Mouse (Mus musculus): ENCODE measurements around the gene Ect2l. TPM values are rescaled to one million over a fixed set of nuclear protein-coding genes. Genes with fewer than 3 reads are reported as not detected.

Ect2l gene
- 0.23 and 0.48 TPM in 2 replicates for polyA plus RNA-seq (2016; fragmentation: Nextera tagmentation; extraction: Ambion mirVana)

- H3K4me3 ChIP-seq, result no peak within 1 kb of the TSS
- no peak within 1 kb of the TSS for H3K27ac ChIP-seq
- no peaks in the 10 kb centered on the region for H3K36me3 ChIP-seq
- ATAC-seq (ENCODE audit: low FRiP score), result peak; percentile 56; the same call in 1 of the 2 replicates
- 11% methylated on average over 11 of the region's 11 CpGs for WGBS
- no peak within 1 kb of the TSS for H3K9ac ChIP-seq
- H3K27me3 ChIP-seq, result no peaks in the 10 kb centered on the region
- peak within 1 kb of the TSS; percentile 33 for H3K4me2 ChIP-seq (replicated peaks)
- H3K4me1 ChIP-seq, result 0 out of 2 replicates have a peak, but pooled peaks cover 4% of the 10 kb centered on the region
- no peaks in the 10 kb centered on the region for H3K9me3 ChIP-seq (replicated peaks)
Measured at GRCm38 (mm10) chr10:18210726-18211125, at the start of gene Ect2l. Gene Ect2l, minus strand, starts transcription at chr10:18210890.

GRCm38 (mm10) chr10:18251345-18251744 lies 40.7 kb upstream of the Ect2l start:
- Histone ChIP-seq H3K9me3 (replicated peaks) (no peaks in the 10 kb centered on the region), H3K9ac (no peak overlapping the region), H3K27me3 (no peaks in the 10 kb centered on the region), H3K4me1 (no peaks in the 10 kb centered on the region), H3K36me3 (no peaks in the 10 kb centered on the region), H3K4me3 (no peak overlapping the region), H3K4me2 (replicated peaks) (no peak overlapping the region), H3K27ac (no peak overlapping the region)
- ATAC-seq (ENCODE audit: low FRiP score), result no peak
- WGBS, result 71% methylated on average over 4 of the region's 4 CpGs

GRCm38 (mm10) chr10:18243614-18244013 lies 32.9 kb upstream of the Ect2l start:
- Histone ChIP-seq H3K4me1 (no peaks in the 10 kb centered on the region), H3K4me3 (no peak overlapping the region), H3K9me3 (replicated peaks) (no peaks in the 10 kb centered on the region), H3K9ac (no peak overlapping the region), H3K27me3 (no peaks in the 10 kb centered on the region), H3K36me3 (no peaks in the 10 kb centered on the region), H3K4me2 (replicated peaks) (no peak overlapping the region), H3K27ac (no peak overlapping the region)
- no peak for ATAC-seq (ENCODE audit: low FRiP score)
- WGBS, result 68% methylated on average over 2 of the region's 2 CpGs

- no peak overlapping the region for H3K27ac ChIP-seq
- no peak for ATAC-seq (ENCODE audit: low FRiP score)
- 92% methylated on average over 7 of the region's 7 CpGs for WGBS
- H3K4me3 ChIP-seq, result no peak overlapping the region
- peaks cover 5% of the 10 kb centered on the region; the same call in 1 of the 2 replicates for H3K4me1 ChIP-seq
- no peak overlapping the region for H3K4me2 ChIP-seq (replicated peaks)
- no peaks in the 10 kb centered on the region for H3K27me3 ChIP-seq
- no peaks in the 10 kb centered on the region for H3K9me3 ChIP-seq (replicated peaks)
- no peaks in the 10 kb centered on the region for H3K36me3 ChIP-seq
- H3K9ac ChIP-seq, result no peak overlapping the region
Measured at GRCm38 (mm10) chr10:18237191-18237590, 26.5 kb upstream of the Ect2l start.

GRCm38 (mm10) chr10:18236328-18236927 lies 25.7 kb upstream of the Ect2l start:
- Histone ChIP-seq H3K36me3 (no peaks in the 10 kb centered on the region), H3K27me3 (no peaks in the 10 kb centered on the region), H3K9ac (no peak overlapping the region), H3K4me3 (no peak overlapping the region), H3K4me2 (replicated peaks) (no peak overlapping the region), H3K27ac (no peak overlapping the region), H3K9me3 (replicated peaks) (no peaks in the 10 kb centered on the region), H3K4me1 (peaks cover 5% of the 10 kb centered on the region; the same call in 1 of the 2 replicates)
- 82% methylated on average over 5 of the region's 5 CpGs for WGBS
- no peak for ATAC-seq (ENCODE audit: low FRiP score)

GRCm38 (mm10) chr10:18235402-18235747 lies 24.7 kb upstream of the Ect2l start:
- WGBS, result 12% methylated on average over 14 of the region's 14 CpGs

GRCm38 (mm10) chr10:18234560-18235401 lies 24.1 kb upstream of the Ect2l start, which contains the start of gene Ccdc28a:
Gene Ccdc28a, minus strand, starts transcription at chr10:18234998.
- peak within 1 kb of the TSS; percentile 67 for H3K27ac ChIP-seq
- H3K36me3 ChIP-seq, result no peaks in the 10 kb centered on the region
- H3K9ac ChIP-seq, result peak within 1 kb of the TSS; percentile 65
- ATAC-seq (ENCODE audit: low FRiP score), result peak; percentile 100
- peak within 1 kb of the TSS; percentile 78 for H3K4me2 ChIP-seq (replicated peaks)
- no peaks in the 10 kb centered on the region for H3K27me3 ChIP-seq
- peaks cover 5% of the 10 kb centered on the region; the same call in 1 of the 2 replicates for H3K4me1 ChIP-seq
- peak within 1 kb of the TSS; percentile 61 for H3K4me3 ChIP-seq
- WGBS, result 1% methylated on average over 41 of the region's 41 CpGs
- no peaks in the 10 kb centered on the region for H3K9me3 ChIP-seq (replicated peaks)

More at GRCm38 (mm10) chr10:18235402-18235747, 24.7 kb upstream of the Ect2l start:
- H3K27me3 ChIP-seq, result no peaks in the 10 kb centered on the region
- H3K4me2 ChIP-seq (replicated peaks), result peak overlapping the region; percentile 78
- H3K4me3 ChIP-seq, result peak overlapping the region; percentile 61
- H3K27ac ChIP-seq, result no peak overlapping the region
- H3K4me1 ChIP-seq, result peaks cover 5% of the 10 kb centered on the region; the same call in 1 of the 2 replicates
- peak overlapping the region; percentile 60 for H3K9ac ChIP-seq
- no peaks in the 10 kb centered on the region for H3K9me3 ChIP-seq (replicated peaks)
- peak; percentile 69 for ATAC-seq (ENCODE audit: low FRiP score)
- no peaks in the 10 kb centered on the region for H3K36me3 ChIP-seq

GRCm38 (mm10) chr10:18233891-18234290 lies 23.2 kb upstream of the Ect2l start:
- Histone ChIP-seq H3K4me1 (peaks cover 5% of the 10 kb centered on the region; the same call in 1 of the 2 replicates), H3K4me2 (replicated peaks) (0 out of 2 replicates have a peak overlapping the region, but pooled peaks have one; percentile 78), H3K36me3 (no peaks in the 10 kb centered on the region), H3K27ac (no peak overlapping the region), H3K27me3 (no peaks in the 10 kb centered on the region), H3K4me3 (no peak overlapping the region), H3K9ac (no peak overlapping the region), H3K9me3 (replicated peaks) (no peaks in the 10 kb centered on the region)
- ATAC-seq (ENCODE audit: low FRiP score), result no peak
- whole genome bisulfite sequencing, result 52% methylated on average over 3 of the region's 3 CpGs

GRCm38 (mm10) chr10:18224386-18224785 lies 13.7 kb upstream of the Ect2l start:
- Histone ChIP-seq H3K9ac (no peak overlapping the region), H3K27ac (no peak overlapping the region), H3K4me2 (replicated peaks) (no peak overlapping the region), H3K4me1 (no peaks in the 10 kb centered on the region), H3K9me3 (replicated peaks) (no peaks in the 10 kb centered on the region), H3K4me3 (no peak overlapping the region), H3K27me3 (no peaks in the 10 kb centered on the region), H3K36me3 (no peaks in the 10 kb centered on the region)
- ATAC-seq (ENCODE audit: low FRiP score), result no peak
- 84% methylated on average over 3 of the region's 3 CpGs for WGBS

GRCm38 (mm10) chr10:18219351-18219750 lies 8.7 kb upstream of the Ect2l start:
- Histone ChIP-seq H3K4me2 (replicated peaks) (no peak overlapping the region), H3K27me3 (no peaks in the 10 kb centered on the region), H3K4me3 (no peak overlapping the region), H3K9ac (no peak overlapping the region), H3K27ac (no peak overlapping the region), H3K9me3 (replicated peaks) (no peaks in the 10 kb centered on the region), H3K4me1 (no peaks in the 10 kb centered on the region), H3K36me3 (no peaks in the 10 kb centered on the region)
- no peak for ATAC-seq (ENCODE audit: low FRiP score)
- WGBS, result 88% methylated on average over 10 of the region's 10 CpGs

GRCm38 (mm10) chr10:18214124-18214523 lies 3.4 kb upstream of the Ect2l start:
- Histone ChIP-seq H3K4me2 (replicated peaks) (no peak overlapping the region), H3K27me3 (no peaks in the 10 kb centered on the region), H3K36me3 (no peaks in the 10 kb centered on the region), H3K27ac (no peak overlapping the region), H3K9ac (no peak overlapping the region), H3K9me3 (replicated peaks) (no peaks in the 10 kb centered on the region), H3K4me1 (0 out of 2 replicates have a peak, but pooled peaks cover 4% of the 10 kb centered on the region), H3K4me3 (no peak overlapping the region)
- WGBS, result 92% methylated on average over 5 of the region's 5 CpGs
- no peak for ATAC-seq (ENCODE audit: low FRiP score)

- H3K9me3 ChIP-seq (replicated peaks), result no peaks in the 10 kb centered on the region
- no peak for ATAC-seq (ENCODE audit: low FRiP score)
- H3K4me1 ChIP-seq, result 0 out of 2 replicates have a peak, but pooled peaks cover 4% of the 10 kb centered on the region
- H3K36me3 ChIP-seq, result no peaks in the 10 kb centered on the region
- no peaks in the 10 kb centered on the region for H3K27me3 ChIP-seq
- H3K27ac ChIP-seq, result no peak overlapping the region
- 81% methylated on average over 4 of the region's 4 CpGs for WGBS
- H3K4me3 ChIP-seq, result no peak overlapping the region
- no peak overlapping the region for H3K4me2 ChIP-seq (replicated peaks)
- no peak overlapping the region for H3K9ac ChIP-seq
Measured at GRCm38 (mm10) chr10:18213373-18213772, 2.7 kb upstream of the Ect2l start.
